Comparison of ENCODE assay signal across 50 mouse cellular contexts in the genomic region with DNA sequence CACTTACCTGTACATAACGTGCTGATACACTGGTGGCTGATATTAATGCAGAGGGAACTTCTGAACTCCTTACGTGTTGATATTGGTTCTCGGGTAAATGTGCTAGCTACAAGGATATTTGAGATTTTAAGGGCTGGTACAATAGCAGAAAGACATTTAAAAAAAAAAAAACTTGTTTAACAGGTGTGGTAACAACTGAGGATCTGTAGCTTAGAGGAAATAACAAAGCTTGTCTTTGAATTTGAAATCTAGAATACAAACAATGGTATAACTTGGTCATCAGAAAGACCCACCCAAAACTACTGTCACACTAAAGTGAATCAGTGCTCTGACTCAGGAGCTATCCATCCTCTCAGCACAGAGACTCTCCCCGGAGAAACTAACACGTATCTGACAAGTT. TPM values are rescaled to one million over a fixed set of nuclear protein-coding genes. Genes with fewer than 3 reads are reported as not detected.
"Had no signal": no experiment of that assay in that cellular context is flagged by ENCODE, and none has a peak within 500 bp of the region (broad histone marks: within the 10 kb centered on the region; RNA-seq: fewer than 3 reads in every experiment).

A gene (minus strand): TSS at position 101 of the 400 bp plus-strand sequence.

- H3K9ac ChIP-seq: heart, embryonic 12.5 days; heart, embryonic 13.5 days; heart, embryonic 15.5 days; hindbrain, embryonic 12.5 days; hindbrain, embryonic 13.5 days; hindbrain, embryonic 14.5 days; hindbrain, embryonic 15.5 days; intestine, embryonic 15.5 days; kidney, embryonic 15.5 days had no signal

- DNase-seq: heart, postnatal 10 days; heart, postnatal 14 days; heart, postnatal 36 days; heart, postnatal 4 days; kidney, adult 11 months; kidney, adult 18-20 months; kidney, adult 2 months; kidney, adult 8-10 months; kidney, adult 9 months; kidney, postnatal 10 days; kidney, postnatal 14 days; kidney, postnatal 25 days; kidney, postnatal 36 days; kidney, postnatal 4 days; layer of hippocampus, adult 9-11 months; layer of hippocampus, postnatal 36 days had no signal

- ATAC-seq: hindbrain, embryonic 16.5 days; hindbrain, postnatal 0 days; inflammation-experienced regulatory T-cells, adult 6 months; intestine, embryonic 15.5 days; intestine, embryonic 16.5 days; intestine, postnatal 0 days had no signal

- H3K27me3 ChIP-seq: heart, embryonic 12.5 days; heart, embryonic 13.5 days; heart, embryonic 15.5 days; hindbrain, embryonic 12.5 days; hindbrain, embryonic 13.5 days; hindbrain, embryonic 15.5 days; intestine, embryonic 15.5 days; kidney, embryonic 15.5 days had no signal

- H3K4me2 ChIP-seq: heart, embryonic 11.5 days; heart, embryonic 12.5 days; heart, embryonic 13.5 days; heart, embryonic 15.5 days; hindbrain, embryonic 12.5 days; hindbrain, embryonic 13.5 days; hindbrain, embryonic 14.5 days; hindbrain, embryonic 15.5 days; intestine, embryonic 15.5 days; kidney, embryonic 15.5 days had no signal

- H3K9me3 ChIP-seq: heart, embryonic 12.5 days; heart, embryonic 13.5 days; heart, embryonic 15.5 days; hindbrain, embryonic 10.5 days; hindbrain, embryonic 12.5 days; hindbrain, embryonic 13.5 days; hindbrain, embryonic 15.5 days; intestine, embryonic 15.5 days; kidney, embryonic 15.5 days had no signal

- H3K4me3 ChIP-seq: heart, embryonic 12.5 days; heart, embryonic 13.5 days; heart, embryonic 15.5 days; hindbrain, embryonic 10.5 days; hindbrain, embryonic 12.5 days; hindbrain, embryonic 13.5 days; hindbrain, embryonic 15.5 days; intestine, embryonic 15.5 days; kidney, embryonic 15.5 days; layer of hippocampus, adult 2 months; left cerebral cortex, adult 2 months had no signal

- H3K36me3 ChIP-seq: heart, embryonic 12.5 days; heart, embryonic 13.5 days; heart, embryonic 15.5 days; hindbrain, embryonic 10.5 days; hindbrain, embryonic 12.5 days; hindbrain, embryonic 13.5 days; hindbrain, embryonic 15.5 days; intestine, embryonic 15.5 days; kidney, embryonic 15.5 days had no signal

- H3K4me1 ChIP-seq: heart, embryonic 12.5 days; heart, embryonic 13.5 days; heart, embryonic 15.5 days; hindbrain, embryonic 10.5 days; hindbrain, embryonic 12.5 days; hindbrain, embryonic 13.5 days; hindbrain, embryonic 15.5 days; intestine, embryonic 15.5 days; kidney, embryonic 15.5 days had no signal

- H3K27ac ChIP-seq: heart, embryonic 13.5 days; heart, embryonic 15.5 days; hindbrain, embryonic 10.5 days; hindbrain, embryonic 12.5 days; hindbrain, embryonic 13.5 days; hindbrain, embryonic 14.5 days; hindbrain, embryonic 15.5 days; hindbrain, postnatal 0 days; intestine, embryonic 15.5 days; kidney, embryonic 15.5 days; kidney, postnatal 0 days; layer of hippocampus, adult 2 months; left cerebral cortex, adult 2 months had no signal

RNA-seq across cellular contexts. Expression of the gene that starts here (rescaled TPM):
- total RNA-seq: heart, postnatal 10 days; heart, postnatal 14 days; heart, postnatal 25 days; heart, postnatal 36 days; heart, postnatal 4 days; hematopoietic stem cell, adult 5-6 weeks; hindbrain, postnatal 0 days; layer of hippocampus, adult 18-20 months; layer of hippocampus, adult 2 months; layer of hippocampus, adult 8-10 months; layer of hippocampus, postnatal 10 days; layer of hippocampus, postnatal 14 days; layer of hippocampus, postnatal 25 days; layer of hippocampus, postnatal 36 days; left cerebral cortex, adult 18-20 months; left cerebral cortex, adult 2 months had no signal
- polyA plus RNA-seq: heart, embryonic 11.5 days; heart, embryonic 12.5 days; heart, embryonic 13.5 days; heart, embryonic 14.5 days; heart, embryonic 15.5 days; heart, postnatal 0 days; hindbrain, embryonic 10.5 days; hindbrain, embryonic 11.5 days; hindbrain, embryonic 12.5 days; hindbrain, embryonic 13.5 days; hindbrain, embryonic 14.5 days; hindbrain, embryonic 15.5 days; hindbrain, embryonic 16.5 days; hindbrain, postnatal 0 days; inflammation-experienced regulatory T-cells, adult 6 months; intestine, embryonic 14.5 days; intestine, embryonic 15.5 days; intestine, embryonic 16.5 days; intestine, postnatal 0 days; kidney, adult 2 months; kidney, embryonic 14.5 days; kidney, embryonic 15.5 days; kidney, embryonic 16.5 days; kidney, postnatal 0 days; large intestine, adult 2 months had no signal
